Mouse (Mus musculus) v-Abl transformed pro-B cells (cell line): ENCODE measurements around the gene Zdhhc16.

Source experiments
- in situ Hi-C, 2 experiments: fragments of 400-800 bp; cut with MboI; formaldehyde crosslinking; loops; one replicate each; pipeline ENCODE4 v1.15.1; 2025; ENCODE audit not compliant: unreplicated experiment in 2 of 2

Gene Zdhhc16

GRCm38 (mm10) chr19:41982791-41983150 is 49.5 kb downstream of the Zdhhc16 start:
- in situ Hi-C loops, result no loop called here

GRCm38 (mm10) chr19:41985994-41986393 is 52.7 kb downstream of the Zdhhc16 start:
- in situ Hi-C loops, result no loop called here

- in situ Hi-C loops, result no loop called here
Measured at GRCm38 (mm10) chr19:41987206-41987605, 53.9 kb downstream of the Zdhhc16 start.

GRCm38 (mm10) chr19:41989810-41990209 is 56.5 kb downstream of the Zdhhc16 start:
- in situ Hi-C loops, result no loop called here

- in situ Hi-C loops, result no loop called here
Measured at GRCm38 (mm10) chr19:41991926-41992477, 58.7 kb downstream of the Zdhhc16 start.

- in situ Hi-C loops, result no loop called here
Measured at GRCm38 (mm10) chr19:41992971-41993370, 59.7 kb downstream of the Zdhhc16 start.

GRCm38 (mm10) chr19:41993484-41993883 is 60.2 kb downstream of the Zdhhc16 start:
- in situ Hi-C loops, result no loop called here
